Mouse (Mus musculus): ENCODE results near the gene Tex48.

- TF ChIP-seq GATA1 (IDR thresholded peaks at IDR 0.05; ENCODE audit: borderline replicate concordance, low read length) (no peak), FLI1 (IDR thresholded peaks at IDR 0.05; ENCODE audit: low read length) (no peak)
Observed at GRCm38 (mm10) chr4:63586240-63586639, 36.0 kb downstream of the Tex48 start.
